ENCODE assay signal across 21 mouse cellular contexts in genomic region chr4:21539583-21539982, GRCm38 (mm10).
DNase-seq lines count a peak whose midpoint lies in the region; ATAC-seq lines count a peak whose summit lies in the region.
"Had no signal": no experiment of that assay in that cellular context is flagged by ENCODE, and none has a peak within 500 bp of the region (broad histone marks: within the 10 kb centered on the region; RNA-seq: fewer than 3 reads in every experiment).

No protein-coding gene starts in this region.

- H3K4me1 ChIP-seq in neural tube, embryonic 15.5 days, result no peaks in the 10 kb centered on the region
- H3K4me1 ChIP-seq: embryonic facial prominence, embryonic 10.5 days; embryonic facial prominence, embryonic 12.5 days; forebrain, embryonic 13.5 days; forebrain, embryonic 15.5 days had no signal

- no peaks in the 10 kb centered on the region for H3K9me3 ChIP-seq in neural tube, embryonic 15.5 days (replicated peaks)
- H3K9me3 ChIP-seq: embryonic facial prominence, embryonic 10.5 days; embryonic facial prominence, embryonic 12.5 days; forebrain, embryonic 13.5 days; forebrain, embryonic 15.5 days; G1E had no signal

- no peak overlapping the region for H3K9ac ChIP-seq in neural tube, embryonic 15.5 days (replicated peaks)
- H3K9ac ChIP-seq: embryonic facial prominence, embryonic 12.5 days; forebrain, embryonic 13.5 days; forebrain, embryonic 15.5 days; forebrain, postnatal 0 days had no signal

- no peak overlapping the region for H3K27ac ChIP-seq in neural tube, embryonic 15.5 days (replicated peaks)
- H3K27ac ChIP-seq: embryonic facial prominence, embryonic 10.5 days; embryonic facial prominence, embryonic 12.5 days; forebrain, embryonic 13.5 days; forebrain, embryonic 15.5 days had no signal

- 0 out of 2 replicates have a peak, but pooled peaks have one; percentile 42 for ATAC-seq in common myeloid progenitor, adult 5-6 weeks (replicated peaks; ENCODE audit: low read depth, poor library complexity, severe bottlenecking)
- ATAC-seq in megakaryocyte progenitor cell, adult 5-6 weeks (replicated peaks; ENCODE audit: poor library complexity), result peak; percentile 60
- no peak for ATAC-seq in neural tube, embryonic 15.5 days (ENCODE audit: low FRiP score)
- ATAC-seq: activated CD4-positive, CD25-positive, alpha-beta regulatory T cell, adult 4 months; forebrain, embryonic 13.5 days; forebrain, embryonic 15.5 days; forebrain, postnatal 0 days; Patski had no signal

- no peaks in the 10 kb centered on the region for H3K36me3 ChIP-seq in neural tube, embryonic 15.5 days
- H3K36me3 ChIP-seq: embryonic facial prominence, embryonic 10.5 days; embryonic facial prominence, embryonic 12.5 days; forebrain, embryonic 15.5 days; G1E had no signal

- H3K27me3 ChIP-seq in neural tube, embryonic 15.5 days (replicated peaks), result no peaks in the 10 kb centered on the region
- H3K27me3 ChIP-seq: embryonic facial prominence, embryonic 12.5 days; forebrain, embryonic 13.5 days; forebrain, embryonic 15.5 days had no signal

- WGBS in neural tube, embryonic 15.5 days, result 83% methylated on average over 2 of the region's 2 CpGs

- peak; percentile 15 for DNase-seq in A20 (ENCODE audit: low read depth, low spot score)
- no peak for DNase-seq in embryo, embryonic 10 days (ENCODE audit: low spot score)
- DNase-seq: adrenal gland, adult 8-10 months; adrenal gland, postnatal 14 days; adrenal gland, postnatal 36 days; cerebellum, adult 11-12 months; cerebellum, adult 2 months; cerebellum, adult 9-10 months; cerebellum, postnatal 10 days; cerebellum, postnatal 25 days; forebrain, postnatal 0 days had no signal

- no peak overlapping the region for H3K4me2 ChIP-seq in neural tube, embryonic 15.5 days
- H3K4me2 ChIP-seq: embryonic facial prominence, embryonic 12.5 days; forebrain, embryonic 13.5 days; forebrain, embryonic 15.5 days had no signal

- H3K4me3 ChIP-seq in neural tube, embryonic 15.5 days (replicated peaks), result no peak overlapping the region
- H3K4me3 ChIP-seq: embryonic facial prominence, embryonic 10.5 days; embryonic facial prominence, embryonic 12.5 days; forebrain, embryonic 13.5 days; forebrain, embryonic 15.5 days had no signal
